Mouse (Mus musculus) liver, adult (tissue): ENCODE data around the gene Kifc1.
A peak's percentile ranks its signal among the peaks of the same experiment; 100 is the strongest.

Experiments
- GATA4 ChIP-seq: IDR thresholded peaks from 2 replicates; pipeline ENCODE4 v1.6.1; 2014; ENCODE audit warnings: mild to moderate bottlenecking, low read length; ENCODE audit not compliant: insufficient replicate concordance

Kifc1 gene

GRCm38 (mm10) chr17:33890533-33891059 lies at the start of gene Kifc1:
Gene Kifc1 (minus strand): TSS chr17:33890661.
- TF ChIP-seq GATA4, result no peak; the same call in 1 of the 2 replicates

GRCm38 (mm10) chr17:33938783-33939182 lies 48.3 kb upstream of the Kifc1 start:
- no peak for TF ChIP-seq GATA4

GRCm38 (mm10) chr17:33936993-33937392 lies 46.5 kb upstream of the Kifc1 start:
- TF ChIP-seq GATA4, result no peak

GRCm38 (mm10) chr17:33935422-33936055 lies 45.1 kb upstream of the Kifc1 start:
- no peak for TF ChIP-seq GATA4

- TF ChIP-seq GATA4, result no peak
These were observed 42.5 kb upstream of the Kifc1 start for GRCm38 (mm10) chr17:33932970-33933369.

GRCm38 (mm10) chr17:33932448-33932847 lies 42.0 kb upstream of the Kifc1 start:
- TF ChIP-seq GATA4, result no peak

GRCm38 (mm10) chr17:33931947-33932346 lies 41.5 kb upstream of the Kifc1 start:
- TF ChIP-seq GATA4, result no peak

GRCm38 (mm10) chr17:33931159-33931866 lies 40.9 kb upstream of the Kifc1 start:
- TF ChIP-seq GATA4, result no peak

- TF ChIP-seq GATA4, result no peak
These were observed 40.1 kb upstream of the Kifc1 start for GRCm38 (mm10) chr17:33930280-33931158.

- TF ChIP-seq GATA4, result peak; percentile 39; the same call in 1 of the 2 replicates
These were observed 39.2 kb upstream of the Kifc1 start, which contains the start of gene Rgl2 for GRCm38 (mm10) chr17:33929371-33930279. Gene Rgl2 (plus strand): TSS chr17:33929543.

GRCm38 (mm10) chr17:33928251-33928947 lies 37.9 kb upstream of the Kifc1 start:
- no peak for TF ChIP-seq GATA4

- TF ChIP-seq GATA4, result no peak
These were observed 35.9 kb upstream of the Kifc1 start for GRCm38 (mm10) chr17:33926207-33926932.
